Mouse (Mus musculus) forebrain, embryonic 11.5 days (tissue): Measurements from ENCODE around the gene Olfr137. TPM values are rescaled to one million over a fixed set of nuclear protein-coding genes. Genes with fewer than 3 reads are reported as not detected.

ENCODE experiments used
- ATAC-seq: fragments of 200-750 bp; cut with Nextera tagmentation; replicated peaks from 2 replicates; pipeline ENCODE4 v1.8.0; 2017; ENCODE audit warnings: moderate TSS enrichment; ENCODE audit not compliant: low FRiP score
- DNase-seq: peaks from one replicate; pipeline ENCODE4 v3.0.0-alpha.2; 2017; ENCODE audit warnings: low spot score
- H3K27ac ChIP-seq: fragments of 300-500 bp; sonication (generic); 2 replicates; pipeline ENCODE4 v1.5.1; 2014; ENCODE audit warnings: low read depth, low read length
- H3K27me3 ChIP-seq: fragments of 300-500 bp; sonication (generic); 2 replicates; pipeline ENCODE4 v1.6.1; 2014; ENCODE audit warnings: mild to moderate bottlenecking, low read length, mixed read lengths; ENCODE audit not compliant: control insufficient read depth, insufficient read depth
- H3K36me3 ChIP-seq: fragments of 300-500 bp; sonication (generic); 2 replicates; pipeline ENCODE4 v1.6.1; 2014; ENCODE audit warnings: mild to moderate bottlenecking, low read length, moderate library complexity, mixed read lengths; ENCODE audit not compliant: control insufficient read depth, insufficient read depth
- H3K4me1 ChIP-seq: fragments of 300-500 bp; sonication (generic); replicated peaks from 2 replicates; pipeline ENCODE4 v1.6.1; 2014; ENCODE audit warnings: low read length, mixed read lengths; ENCODE audit not compliant: control insufficient read depth, insufficient read depth
- H3K4me2 ChIP-seq: fragments of 300-500 bp; sonication (generic); 2 replicates; pipeline ENCODE4 v1.6.1; 2014; ENCODE audit warnings: low read depth, mild to moderate bottlenecking, low read length, moderate library complexity, mixed read lengths; ENCODE audit not compliant: severe bottlenecking
- H3K4me3 ChIP-seq: fragments of 300-500 bp; sonication (generic); 2 replicates; pipeline ENCODE4 v1.5.1; 2014; ENCODE audit warnings: low read depth, low read length
- H3K9ac ChIP-seq: fragments of 300-500 bp; sonication (generic); 2 replicates; pipeline ENCODE4 v1.6.1; 2014; ENCODE audit warnings: low read length
- H3K9me3 ChIP-seq: fragments of 300-500 bp; sonication (generic); 2 replicates; pipeline ENCODE4 v1.6.1; 2016; ENCODE audit warnings: low read length, mixed read lengths; ENCODE audit not compliant: control insufficient read depth
- WGBS: fragments of 180-500 bp; shearing (Covaris S2); extraction: QIAGEN DNeasy Blood & Tissue Kit; methylation state at CpG from one replicate; pipeline ENCODE4 v1.1.7; 2014; 5-methylcytosine and 5-hydroxymethylcytosine counted together
- polyA plus RNA-seq: library from polyadenylated mRNA; unstranded; fragments of >200 nt; fragmentation: Nextera tagmentation; extraction: Ambion mirVana; gene quantifications from 2 replicates; pipeline ENCODE4 v1.2.1, GENCODE M21; 2014

Gene Olfr137
- not detected in 2 replicates for polyA plus RNA-seq

GRCm38 (mm10) chr17:38307470-38307869 lies at the start of gene Olfr137:
TSS of gene Olfr137 (minus strand) at chr17:38307570.
- Histone ChIP-seq H3K4me2 (no peak within 1 kb of the TSS), H3K36me3 (no peaks in the 10 kb centered on the region), H3K4me3 (no peak within 1 kb of the TSS), H3K9ac (no peak within 1 kb of the TSS), H3K9me3 (no peaks in the 10 kb centered on the region; the same call in 1 of the 2 replicates), H3K27ac (no peak within 1 kb of the TSS), H3K4me1 (no peaks in the 10 kb centered on the region), H3K27me3 (no peaks in the 10 kb centered on the region)
- no peak for ATAC-seq
- DNase-seq, result no peak

- no peak within 1 kb of the TSS for H3K4me3 ChIP-seq
- no peak within 1 kb of the TSS for H3K27ac ChIP-seq
- DNase-seq, result no peak
- H3K9ac ChIP-seq, result no peak within 1 kb of the TSS
- H3K4me1 ChIP-seq, result no peaks in the 10 kb centered on the region
- H3K4me2 ChIP-seq, result no peak within 1 kb of the TSS
- H3K36me3 ChIP-seq, result no peaks in the 10 kb centered on the region
- ATAC-seq, result no peak
- no peaks in the 10 kb centered on the region for H3K27me3 ChIP-seq
- H3K9me3 ChIP-seq, result no peaks in the 10 kb centered on the region; the same call in 1 of the 2 replicates
Observed at GRCm38 (mm10) chr17:38329531-38329930, 22.2 kb upstream of the Olfr137 start, which contains the start of gene Olfr136. TSS of gene Olfr136 (plus strand) at chr17:38329831.

- ATAC-seq (no peak), DNase-seq (no peak)
- Histone ChIP-seq H3K27me3 (no peaks in the 10 kb centered on the region), H3K4me3 (no peak within 1 kb of the TSS), H3K9me3 (no peaks in the 10 kb centered on the region; the same call in 1 of the 2 replicates), H3K9ac (no peak within 1 kb of the TSS), H3K27ac (no peak within 1 kb of the TSS), H3K4me2 (no peak within 1 kb of the TSS), H3K36me3 (no peaks in the 10 kb centered on the region), H3K4me1 (no peaks in the 10 kb centered on the region)
- WGBS, result 67% methylated on average over 1 of the region's 1 CpGs
Observed at GRCm38 (mm10) chr17:38260735-38261134, 46.6 kb downstream of the Olfr137 start, which contains the start of gene Olfr138. TSS of gene Olfr138 (plus strand) at chr17:38261035.

Other genes starting within 250 kb of the Olfr137 start
- gene Olfr129, start 247.5 kb downstream of the Olfr137 start, polyA plus RNA-seq, result not detected in 2 replicates
- gene Olfr130, start 243.6 kb downstream of the Olfr137 start, polyA plus RNA-seq, result not detected in 2 replicates
- gene Olfr131, start 218.9 kb downstream of the Olfr137 start, polyA plus RNA-seq, result not detected in 2 replicates
- not detected in 2 replicates for gene Olfr132, start 173.0 kb downstream of the Olfr137 start, polyA plus RNA-seq
- not detected in 2 replicates for gene Olfr133, start 162.3 kb downstream of the Olfr137 start, polyA plus RNA-seq
- gene Olfr134, start 136.2 kb downstream of the Olfr137 start, polyA plus RNA-seq, result not detected in 2 replicates
- gene Olfr135, start 103.2 kb downstream of the Olfr137 start, polyA plus RNA-seq, result not detected in 2 replicates
- not detected in 2 replicates for gene Olfr138, start 46.5 kb downstream of the Olfr137 start, polyA plus RNA-seq
- gene Olfr136, start 22.3 kb upstream of the Olfr137 start, polyA plus RNA-seq, result not detected in 2 replicates
- not detected in 2 replicates for gene Esp36, start 112.6 kb upstream of the Olfr137 start, polyA plus RNA-seq
- gene Esp34, start 246.6 kb upstream of the Olfr137 start, polyA plus RNA-seq, result not detected in 2 replicates